Mouse (Mus musculus) embryonic facial prominence, embryonic 13.5 days (tissue): Measurements from ENCODE around the gene Prim2. TPM values are rescaled to one million over a fixed set of nuclear protein-coding genes. Genes with fewer than 3 reads are reported as not detected.

Experiments
- ATAC-seq: fragments of 200-750 bp; cut with Nextera tagmentation; 2 replicates; pipeline ENCODE4 v1.8.0; 2017; ENCODE audit warnings: low read depth; ENCODE audit not compliant: insufficient number of reproducible peaks, insufficient read depth, low FRiP score, low TSS enrichment
- H3K27ac ChIP-seq: fragments of 300-500 bp; sonication (generic); 2 replicates; pipeline ENCODE4 v1.5.1; 2015; ENCODE audit warnings: moderate library complexity, mild to moderate bottlenecking, inconsistent platforms
- H3K27me3 ChIP-seq: fragments of 300-500 bp; sonication (generic); 2 replicates; pipeline ENCODE4 v1.6.1; 2015; ENCODE audit warnings: mild to moderate bottlenecking, inconsistent platforms
- H3K36me3 ChIP-seq: fragments of 300-500 bp; sonication (generic); 2 replicates; pipeline ENCODE4 v1.6.1; 2015; ENCODE audit warnings: mild to moderate bottlenecking, inconsistent platforms
- H3K4me1 ChIP-seq: fragments of 300-500 bp; sonication (generic); 2 replicates; pipeline ENCODE4 v1.6.1; 2015; ENCODE audit warnings: inconsistent platforms
- H3K4me2 ChIP-seq: fragments of 300-500 bp; sonication (generic); 2 replicates; pipeline ENCODE4 v1.6.1; 2015; ENCODE audit warnings: moderate library complexity, mild to moderate bottlenecking, inconsistent platforms
- H3K4me3 ChIP-seq: fragments of 300-500 bp; sonication (generic); 2 replicates; pipeline ENCODE4 v1.5.1; 2015; ENCODE audit warnings: mild to moderate bottlenecking, inconsistent platforms
- H3K9ac ChIP-seq: fragments of 300-500 bp; sonication (generic); 2 replicates; pipeline ENCODE4 v1.6.1; 2015; ENCODE audit warnings: mild to moderate bottlenecking, inconsistent platforms
- H3K9me3 ChIP-seq: fragments of 300-500 bp; sonication (generic); 2 replicates; pipeline ENCODE4 v1.6.1; 2016; ENCODE audit warnings: inconsistent platforms
- WGBS: fragments of 180-500 bp; shearing (Covaris S2); methylation state at CpG from one replicate; pipeline ENCODE4 v1.1.7; 2015; ENCODE audit warnings: mixed read lengths; 5-methylcytosine and 5-hydroxymethylcytosine counted together
- polyA plus RNA-seq: library from polyadenylated mRNA; unstranded; fragments of >200 nt; fragmentation: Nextera tagmentation; extraction: Ambion mirVana; gene quantifications from 2 replicates; pipeline ENCODE4 v1.2.1, GENCODE M21; 2015

Prim2 gene
- polyA plus RNA-seq, 1 experiment from 2014 or later, result 44.6 TPM

DNA sequence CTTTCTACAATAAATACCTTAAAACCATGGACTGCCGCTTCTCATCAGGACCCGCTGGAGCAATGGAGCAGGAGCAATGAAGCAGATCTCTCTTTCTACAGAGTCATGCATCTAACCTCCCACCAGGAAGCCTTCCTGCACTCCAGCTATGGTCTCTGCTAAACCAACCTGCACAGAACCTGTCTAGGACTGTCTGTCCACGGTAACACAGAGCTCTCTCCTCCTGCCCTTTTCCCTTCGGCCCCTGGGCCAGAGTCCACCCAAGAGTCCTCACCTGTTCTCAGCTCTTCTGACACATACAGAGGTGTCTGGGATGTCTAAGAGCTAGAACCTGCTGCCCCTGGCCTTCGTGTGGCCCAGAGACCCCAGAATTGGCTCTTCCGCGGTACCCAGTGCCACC is 11.3 kb upstream of the Prim2 start:
- H3K36me3 ChIP-seq, result no peaks in the 10 kb centered on the region
- no peak overlapping the region for H3K27ac ChIP-seq
- 91% methylated on average over 7 of the region's 7 CpGs for WGBS
- H3K27me3 ChIP-seq, result no peaks in the 10 kb centered on the region
- no peaks in the 10 kb centered on the region for H3K9me3 ChIP-seq
- no peak overlapping the region for H3K4me2 ChIP-seq
- H3K4me1 ChIP-seq, result no peaks in the 10 kb centered on the region
- no peak overlapping the region for H3K9ac ChIP-seq
- H3K4me3 ChIP-seq, result no peak overlapping the region
- no peak for ATAC-seq

DNA sequence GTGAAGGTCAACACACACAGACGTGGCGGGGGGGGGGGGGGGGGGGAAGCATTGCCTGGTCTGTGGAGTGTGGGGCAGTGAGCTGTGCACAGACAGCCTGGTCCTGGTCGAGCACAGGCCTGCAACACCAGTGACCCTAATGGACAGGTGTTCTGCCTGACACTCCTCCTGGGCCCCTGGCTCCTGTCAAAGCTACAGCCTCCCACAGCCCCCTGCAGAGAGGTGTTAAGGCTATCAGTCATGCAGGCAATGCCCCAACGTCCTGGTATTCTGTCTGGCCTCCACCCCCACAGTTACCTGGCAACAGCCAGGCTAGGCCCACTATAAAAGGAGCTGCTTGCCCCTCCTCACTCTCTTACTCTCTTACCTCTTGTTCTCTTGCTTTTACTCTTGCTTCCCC is 10.8 kb upstream of the Prim2 start:
- no peak overlapping the region for H3K4me2 ChIP-seq
- no peaks in the 10 kb centered on the region for H3K4me1 ChIP-seq
- ATAC-seq, result no peak
- no peak overlapping the region for H3K4me3 ChIP-seq
- H3K27ac ChIP-seq, result no peak overlapping the region
- H3K27me3 ChIP-seq, result no peaks in the 10 kb centered on the region
- H3K36me3 ChIP-seq, result no peaks in the 10 kb centered on the region
- 54% methylated on average over 4 of the region's 4 CpGs for WGBS
- H3K9me3 ChIP-seq, result no peaks in the 10 kb centered on the region
- no peak overlapping the region for H3K9ac ChIP-seq

DNA sequence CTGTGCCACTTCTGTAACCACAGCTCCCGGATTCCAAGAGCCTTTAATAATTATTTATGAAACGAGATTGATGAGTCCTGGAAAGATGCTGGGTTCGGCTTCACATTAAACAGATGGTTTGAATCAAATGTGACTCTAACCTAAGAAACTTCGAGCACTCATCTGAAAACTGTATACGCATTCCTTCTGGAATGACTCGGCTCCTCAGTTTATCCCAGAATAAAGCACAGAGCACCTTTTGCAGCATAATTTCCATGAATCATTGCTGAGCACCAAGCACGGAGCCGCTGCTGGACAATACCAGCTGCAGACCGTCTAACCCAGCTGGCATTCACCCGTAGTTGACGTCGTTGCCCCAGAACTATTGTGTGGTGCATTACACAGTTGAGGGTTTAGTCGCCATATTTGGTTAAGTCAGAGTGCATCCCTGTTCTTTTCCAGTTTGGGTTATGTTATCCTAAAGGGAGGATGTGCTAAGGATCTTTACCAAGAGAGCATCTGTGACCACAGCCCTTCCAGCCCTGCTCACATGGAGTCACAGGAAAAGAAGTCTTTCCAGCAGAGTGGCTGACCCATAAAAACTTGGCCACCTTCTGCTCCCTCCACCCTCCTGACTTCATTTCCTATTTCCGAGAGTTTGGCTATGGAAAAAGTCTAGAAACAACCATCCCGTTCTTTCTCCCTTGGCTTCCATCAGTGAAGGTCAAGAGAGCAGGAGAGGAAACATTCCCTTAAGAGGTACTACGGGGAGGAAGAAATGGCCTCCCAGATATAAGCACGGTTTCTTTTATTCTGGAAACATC is 3.8 kb upstream of the Prim2 start:
- no peak overlapping the region for H3K4me3 ChIP-seq
- peaks cover 9% of the 10 kb centered on the region for H3K4me1 ChIP-seq
- no peak overlapping the region for H3K9ac ChIP-seq
- H3K36me3 ChIP-seq, result no peaks in the 10 kb centered on the region
- H3K4me2 ChIP-seq, result no peak overlapping the region
- 55% methylated on average over 17 of the region's 17 CpGs for WGBS
- H3K9me3 ChIP-seq, result no peaks in the 10 kb centered on the region
- H3K27me3 ChIP-seq, result no peaks in the 10 kb centered on the region
- no peak for ATAC-seq
- H3K27ac ChIP-seq, result no peak overlapping the region

DNA sequence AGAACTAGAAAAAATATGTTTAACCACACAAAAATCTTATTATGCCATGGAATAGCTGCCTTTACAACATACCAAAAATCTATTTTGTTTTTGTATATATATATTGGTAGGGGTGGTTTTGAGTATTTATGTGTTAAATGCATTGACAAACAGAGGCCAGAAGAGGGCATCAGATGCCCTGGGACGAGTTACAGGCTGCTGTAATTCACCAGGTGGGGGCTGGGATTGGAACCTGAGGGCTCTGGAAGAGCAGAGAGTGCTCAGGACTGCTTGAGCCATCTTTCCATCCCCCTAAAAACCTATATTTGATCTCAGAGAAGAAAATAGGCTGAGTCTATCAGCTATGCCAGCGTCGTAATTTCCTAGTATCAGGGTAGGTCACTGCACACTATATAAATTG is 2.9 kb upstream of the Prim2 start:
- no peaks in the 10 kb centered on the region for H3K9me3 ChIP-seq
- no peak overlapping the region for H3K27ac ChIP-seq
- ATAC-seq, result no peak
- 23% methylated on average over 3 of the region's 3 CpGs for WGBS
- no peak overlapping the region for H3K9ac ChIP-seq
- H3K4me3 ChIP-seq, result no peak overlapping the region
- H3K27me3 ChIP-seq, result no peaks in the 10 kb centered on the region
- no peaks in the 10 kb centered on the region for H3K36me3 ChIP-seq
- H3K4me1 ChIP-seq, result peaks cover 13% of the 10 kb centered on the region
- no peak overlapping the region for H3K4me2 ChIP-seq

DNA sequence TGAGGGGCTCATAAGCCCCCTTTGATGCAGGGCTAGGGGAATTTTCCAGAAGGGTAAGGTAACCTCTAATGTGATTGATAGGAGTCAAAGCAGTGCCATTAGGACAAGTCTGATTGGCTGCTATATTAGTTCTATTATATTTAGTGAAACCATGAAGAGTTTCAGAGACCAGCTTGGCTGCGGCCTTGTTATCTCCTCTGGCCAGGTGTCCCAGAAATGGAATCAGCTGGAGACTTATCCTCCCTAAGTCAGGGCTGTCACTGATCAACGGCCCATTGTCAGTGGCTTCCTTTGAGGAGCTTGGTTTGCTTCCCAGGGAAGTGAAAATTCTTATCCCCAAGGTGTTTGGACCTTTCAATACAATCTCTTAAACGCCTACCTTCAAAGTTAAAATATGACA is 2.5 kb upstream of the Prim2 start:
- H3K9ac ChIP-seq, result no peak overlapping the region
- H3K27me3 ChIP-seq, result no peaks in the 10 kb centered on the region
- ATAC-seq, result no peak
- H3K27ac ChIP-seq, result no peak overlapping the region
- no peaks in the 10 kb centered on the region for H3K9me3 ChIP-seq
- H3K4me3 ChIP-seq, result no peak overlapping the region
- 69% methylated on average over 3 of the region's 3 CpGs for WGBS
- H3K4me2 ChIP-seq, result no peak overlapping the region
- H3K4me1 ChIP-seq, result peaks cover 13% of the 10 kb centered on the region
- H3K36me3 ChIP-seq, result no peaks in the 10 kb centered on the region

DNA sequence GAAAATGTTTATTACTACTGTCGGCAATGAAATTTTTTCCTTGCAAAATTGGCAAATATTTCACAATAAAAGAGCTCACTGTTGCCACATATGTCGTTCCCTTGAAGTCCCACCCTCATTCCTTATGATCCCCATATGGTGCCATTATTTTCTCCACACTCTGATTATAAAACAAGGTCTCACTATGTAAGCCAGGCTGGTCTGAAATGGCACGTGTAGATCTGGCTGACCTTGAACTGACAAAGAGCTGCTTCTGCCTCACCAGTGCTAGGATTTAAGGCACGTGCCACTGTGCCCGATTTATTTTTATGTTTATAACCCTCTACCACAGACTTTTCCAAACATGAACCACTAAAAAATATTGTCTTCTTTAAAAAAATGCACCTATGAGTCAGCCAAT is 1.8 kb upstream of the Prim2 start:
- Histone ChIP-seq H3K4me1 (peaks cover 13% of the 10 kb centered on the region), H3K9me3 (no peaks in the 10 kb centered on the region), H3K27ac (no peak overlapping the region), H3K4me3 (no peak overlapping the region), H3K4me2 (no peak overlapping the region), H3K9ac (no peak overlapping the region), H3K36me3 (peaks cover 4% of the 10 kb centered on the region; the same call in 1 of the 2 replicates), H3K27me3 (no peaks in the 10 kb centered on the region)
- no peak for ATAC-seq
- WGBS, result 65% methylated on average over 5 of the region's 5 CpGs

DNA sequence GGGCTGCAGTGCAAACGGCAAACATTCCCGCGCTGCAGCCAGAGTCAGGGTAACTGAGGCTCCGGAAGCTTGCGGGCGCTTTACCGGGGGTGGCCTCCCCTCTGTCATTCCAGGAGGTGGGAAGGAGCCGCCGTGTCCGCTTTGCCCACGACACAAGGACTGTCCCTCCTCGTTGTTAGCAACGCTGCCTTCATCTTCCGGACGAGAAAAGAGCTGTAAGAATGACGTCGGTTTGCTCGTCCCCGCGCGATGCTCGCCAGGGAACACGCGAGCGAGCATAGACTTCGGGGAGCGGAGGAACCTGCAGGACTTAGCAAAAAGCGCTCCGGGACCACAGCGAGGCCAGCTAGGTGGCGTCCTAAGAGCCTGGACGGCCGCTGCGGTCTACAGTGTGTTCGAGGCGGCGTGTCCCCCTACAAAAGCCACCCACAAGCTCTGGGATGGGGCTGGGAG is 595 bp upstream of the Prim2 start:
- H3K4me2 ChIP-seq, result peak overlapping the region; percentile 88
- ATAC-seq, result peak; percentile 58; the same call in 1 of the 2 replicates
- H3K4me1 ChIP-seq, result peaks cover 13% of the 10 kb centered on the region
- peaks cover 16% of the 10 kb centered on the region; the same call in 1 of the 2 replicates for H3K36me3 ChIP-seq
- H3K27me3 ChIP-seq, result no peaks in the 10 kb centered on the region
- peak overlapping the region; percentile 79 for H3K9ac ChIP-seq
- WGBS, result under 1% methylated on average over 37 of the region's 37 CpGs
- peak overlapping the region; percentile 79 for H3K27ac ChIP-seq
- H3K4me3 ChIP-seq, result peak overlapping the region; percentile 72
- H3K9me3 ChIP-seq, result no peaks in the 10 kb centered on the region

DNA sequence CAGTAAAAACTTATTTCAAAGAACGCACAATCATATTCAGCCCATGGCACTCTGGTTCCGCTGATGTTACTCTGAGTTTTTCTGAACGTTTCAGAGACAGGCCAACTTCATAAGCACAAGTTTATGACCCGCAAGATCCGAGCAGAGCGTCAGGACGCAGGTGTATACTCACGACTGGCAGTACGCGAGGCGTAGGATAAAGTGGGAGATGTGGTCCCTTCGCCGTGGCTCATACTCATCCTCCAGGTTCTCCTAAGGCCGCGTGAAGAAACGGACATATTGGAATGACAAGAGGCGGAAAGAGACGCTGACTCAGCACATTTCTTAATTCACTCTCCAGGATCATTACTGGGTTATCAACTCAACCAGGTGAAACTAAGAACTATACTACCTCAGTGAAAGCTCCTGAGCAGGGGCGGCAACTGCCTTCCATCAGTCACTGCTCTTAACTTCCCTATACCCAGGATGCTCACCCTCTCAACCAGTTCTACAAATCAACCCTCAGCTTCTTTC is 5.9 kb downstream of the Prim2 start:
- Histone ChIP-seq H3K9ac (no peak overlapping the region), H3K27me3 (no peaks in the 10 kb centered on the region), H3K36me3 (peaks cover 52% of the 10 kb centered on the region), H3K9me3 (no peaks in the 10 kb centered on the region), H3K4me1 (peaks cover 8% of the 10 kb centered on the region; the same call in 1 of the 2 replicates), H3K4me2 (no peak overlapping the region), H3K27ac (no peak overlapping the region), H3K4me3 (no peak overlapping the region)
- 86% methylated on average over 19 of the region's 19 CpGs for WGBS
- no peak for ATAC-seq

DNA sequence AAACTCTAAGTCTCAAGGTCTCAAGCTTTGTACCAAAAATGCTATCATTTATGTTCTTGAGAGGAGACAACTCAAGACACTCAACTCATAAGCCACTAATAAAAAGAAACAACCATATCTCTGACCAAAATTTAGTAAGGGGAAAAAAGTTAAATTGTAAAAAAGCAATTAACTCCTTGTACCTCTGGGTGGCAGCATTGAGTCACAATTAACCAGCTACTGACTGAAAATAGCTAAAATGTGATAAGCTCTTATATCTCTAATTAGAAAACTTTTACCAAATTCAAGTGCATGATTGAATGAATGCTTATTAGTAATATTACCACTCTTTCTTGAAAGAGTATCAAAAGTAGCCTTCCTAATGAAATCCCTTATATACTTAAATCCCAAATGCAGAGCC is 6.4 kb downstream of the Prim2 start:
- Histone ChIP-seq H3K4me2 (no peak overlapping the region), H3K36me3 (peaks cover 54% of the 10 kb centered on the region), H3K27ac (no peak overlapping the region), H3K27me3 (no peaks in the 10 kb centered on the region), H3K9me3 (no peaks in the 10 kb centered on the region), H3K4me3 (no peak overlapping the region), H3K4me1 (peaks cover 3% of the 10 kb centered on the region; the same call in 1 of the 2 replicates), H3K9ac (no peak overlapping the region)
- no peak for ATAC-seq

DNA sequence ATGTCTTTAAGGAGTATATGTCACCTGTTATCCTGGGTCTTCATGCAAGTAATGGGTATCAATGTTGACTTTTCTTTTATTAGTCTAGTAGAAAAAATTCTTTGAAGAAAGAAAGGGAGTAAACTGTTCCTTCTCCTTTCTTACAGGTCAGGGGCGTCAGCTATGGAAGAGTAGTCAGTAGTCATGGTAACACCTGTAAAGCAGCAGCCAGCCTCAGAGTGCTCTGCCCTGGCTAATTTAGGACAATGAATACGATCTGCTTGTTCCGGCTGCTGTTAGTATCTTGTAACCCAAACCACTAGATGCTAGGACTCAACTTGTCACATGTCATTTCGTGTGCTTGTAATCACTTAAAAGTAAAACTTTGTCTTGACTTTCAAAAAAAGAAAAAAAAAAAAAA is 11.3 kb downstream of the Prim2 start:
- Histone ChIP-seq H3K27me3 (no peaks in the 10 kb centered on the region), H3K9ac (no peak overlapping the region), H3K4me2 (no peak overlapping the region), H3K4me1 (no peaks in the 10 kb centered on the region), H3K36me3 (peaks cover 47% of the 10 kb centered on the region), H3K9me3 (no peaks in the 10 kb centered on the region), H3K27ac (no peak overlapping the region), H3K4me3 (no peak overlapping the region)
- WGBS, result 68% methylated on average over 4 of the region's 4 CpGs
- no peak for ATAC-seq

DNA sequence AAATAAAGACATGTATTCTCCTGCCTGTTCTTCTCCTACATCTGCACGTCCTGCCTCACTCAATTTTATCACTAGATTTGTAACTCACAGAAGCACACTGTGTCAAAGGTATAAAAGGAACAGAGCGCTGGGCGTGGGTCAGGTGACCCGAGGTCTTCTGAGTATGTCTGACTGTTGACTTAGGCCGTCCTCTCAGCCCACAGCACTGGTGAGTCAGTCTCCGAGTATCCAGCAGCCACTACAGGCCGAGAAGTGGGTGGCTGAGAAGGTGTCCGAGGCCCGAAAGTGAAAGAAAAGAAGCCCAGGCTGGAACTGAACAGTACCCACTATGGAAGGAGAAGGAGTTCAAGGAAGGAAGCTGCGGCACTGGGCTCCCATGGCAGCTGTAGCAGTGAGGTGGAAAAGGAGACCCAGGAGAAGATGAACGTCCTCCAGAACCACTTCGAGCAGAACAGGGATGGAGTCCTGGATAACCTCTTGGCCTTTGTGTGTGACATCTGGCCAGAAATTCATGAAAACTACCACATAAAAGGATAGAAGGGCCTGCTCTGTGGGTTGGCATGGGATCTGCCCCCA is 11.9 kb downstream of the Prim2 start:
- H3K9me3 ChIP-seq, result no peaks in the 10 kb centered on the region
- no peaks in the 10 kb centered on the region for H3K27me3 ChIP-seq
- no peaks in the 10 kb centered on the region for H3K4me1 ChIP-seq
- no peak overlapping the region for H3K4me2 ChIP-seq
- H3K27ac ChIP-seq, result no peak overlapping the region
- ATAC-seq, result no peak
- no peak overlapping the region for H3K4me3 ChIP-seq
- 90% methylated on average over 12 of the region's 12 CpGs for WGBS
- peaks cover 47% of the 10 kb centered on the region for H3K36me3 ChIP-seq
- H3K9ac ChIP-seq, result no peak overlapping the region

DNA sequence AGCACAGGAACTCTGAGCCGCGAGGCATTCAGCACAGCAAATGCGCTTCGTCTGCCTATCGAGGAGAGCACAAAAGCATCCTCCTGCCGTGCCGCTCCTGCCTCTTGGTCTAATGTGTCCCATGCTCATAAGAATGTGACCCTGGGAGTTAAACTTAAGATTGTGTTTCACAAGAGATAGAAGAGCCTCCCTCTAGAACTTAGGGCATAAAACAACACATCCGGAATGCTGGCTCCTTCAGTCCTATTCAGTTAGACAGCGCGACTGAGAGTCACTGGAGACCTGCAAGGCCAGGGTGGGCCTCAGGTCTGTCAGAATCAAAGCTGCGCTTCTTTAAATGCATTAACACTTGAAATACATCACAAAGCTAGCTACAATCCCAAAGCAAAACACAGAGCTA is 18.7 kb downstream of the Prim2 start:
- 93% methylated on average over 11 of the region's 11 CpGs for WGBS
- H3K27ac ChIP-seq, result no peak overlapping the region
- H3K4me1 ChIP-seq, result no peaks in the 10 kb centered on the region
- H3K27me3 ChIP-seq, result no peaks in the 10 kb centered on the region
- no peaks in the 10 kb centered on the region for H3K9me3 ChIP-seq
- H3K9ac ChIP-seq, result no peak overlapping the region
- H3K4me2 ChIP-seq, result no peak overlapping the region
- H3K36me3 ChIP-seq, result peaks cover 28% of the 10 kb centered on the region
- H3K4me3 ChIP-seq, result no peak overlapping the region
- ATAC-seq, result no peak
